Mouse (Mus musculus) heart, embryonic 10.5 days (tissue): ENCODE measurements around the gene Pnpo. TPM values are rescaled to one million over a fixed set of nuclear protein-coding genes. Genes with fewer than 3 reads are reported as not detected.

Experiments used
- DNase-seq: peaks from one replicate; pipeline ENCODE4 v3.0.0-alpha.2; 2017; ENCODE audit warnings: low spot score
- H3K27ac ChIP-seq: fragments of 300-500 bp; sonication (generic); 2 replicates; pipeline ENCODE4 v1.5.1; 2016; ENCODE audit warnings: mild to moderate bottlenecking
- H3K27me3 ChIP-seq: fragments of 300-500 bp; sonication (generic); 2 replicates; pipeline ENCODE4 v1.6.1; 2016; ENCODE audit warnings: mild to moderate bottlenecking; ENCODE audit not compliant: poor library complexity, insufficient read depth, severe bottlenecking
- H3K36me3 ChIP-seq: fragments of 300-500 bp; sonication (generic); 2 replicates; pipeline ENCODE4 v1.6.1; 2016; ENCODE audit warnings: mild to moderate bottlenecking, moderate library complexity
- H3K4me1 ChIP-seq: fragments of 300-500 bp; sonication (generic); 2 replicates; pipeline ENCODE4 v1.6.1; 2016; ENCODE audit warnings: mild to moderate bottlenecking
- H3K4me3 ChIP-seq: fragments of 300-500 bp; sonication (generic); 2 replicates; pipeline ENCODE4 v1.5.1; 2016; ENCODE audit warnings: mild to moderate bottlenecking, moderate library complexity
- H3K9me3 ChIP-seq: fragments of 300-500 bp; sonication (generic); 2 replicates; pipeline ENCODE4 v1.6.1; 2016; ENCODE audit warnings: mild to moderate bottlenecking, moderate library complexity
- WGBS: fragments of 180-500 bp; shearing (Covaris S2); methylation state at CpG from one replicate; pipeline ENCODE4 v1.1.7; 2016; 5-methylcytosine and 5-hydroxymethylcytosine counted together
- polyA plus RNA-seq: library from polyadenylated mRNA; unstranded; fragments of >200 nt; fragmentation: Nextera tagmentation; extraction: Ambion mirVana; gene quantifications from 2 replicates; pipeline ENCODE4 v1.2.1, GENCODE M21; 2016

The Pnpo gene
- polyA plus RNA-seq, 1 experiment from 2014 or later, result 72.6 TPM

DNA sequence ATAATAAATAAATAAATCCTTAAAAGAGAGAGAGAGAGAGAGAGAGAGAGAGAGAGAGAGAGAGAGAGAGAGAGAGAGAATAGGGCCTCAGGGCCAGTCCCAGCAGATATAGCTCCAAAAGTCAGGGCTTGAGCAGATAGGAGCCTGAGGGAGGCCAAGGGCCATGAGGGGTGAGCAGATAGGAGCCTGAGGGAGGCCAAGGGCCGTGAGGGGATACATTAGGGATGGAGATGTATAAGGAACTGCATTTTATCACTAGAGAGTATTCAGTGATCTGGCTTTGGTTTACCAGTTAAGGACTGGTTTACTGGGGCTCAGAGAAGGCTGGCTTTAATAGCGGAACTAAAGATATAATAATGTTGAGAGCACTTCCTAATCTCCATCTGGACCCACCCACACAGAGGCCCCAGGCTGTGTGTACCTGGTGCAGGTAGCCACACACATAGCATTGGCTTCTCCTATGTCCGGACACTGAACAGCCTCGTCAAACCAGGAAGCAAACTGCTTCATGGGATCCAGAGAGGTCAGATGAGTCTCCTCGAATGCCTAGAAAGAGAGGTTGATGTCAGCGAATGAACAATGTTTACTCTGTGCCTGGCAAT, 1.7 kb downstream of the Pnpo start:
- WGBS, result 76% methylated on average over 6 of the region's 6 CpGs
- H3K27me3 ChIP-seq, result no peaks in the 10 kb centered on the region
- H3K4me3 ChIP-seq, result no peak overlapping the region; the same call in 1 of the 2 replicates
- H3K36me3 ChIP-seq, result peaks cover 20% of the 10 kb centered on the region
- peak; percentile 89 for DNase-seq
- peaks cover 26% of the 10 kb centered on the region for H3K4me1 ChIP-seq
- no peaks in the 10 kb centered on the region for H3K9me3 ChIP-seq
- H3K27ac ChIP-seq, result peak overlapping the region; percentile 49; the same call in 1 of the 2 replicates

GRCm38 (mm10) chr11:96940578-96941465, 3.0 kb downstream of the Pnpo start:
- Histone ChIP-seq H3K4me1 (peaks cover 19% of the 10 kb centered on the region), H3K27me3 (no peaks in the 10 kb centered on the region), H3K4me3 (peak overlapping the region; percentile 25), H3K36me3 (peaks cover 20% of the 10 kb centered on the region), H3K9me3 (no peaks in the 10 kb centered on the region), H3K27ac (peak overlapping the region; percentile 57; the same call in 1 of the 2 replicates)
- DNase-seq, result no peak
- WGBS, result 71% methylated on average over 16 of the region's 16 CpGs

DNA sequence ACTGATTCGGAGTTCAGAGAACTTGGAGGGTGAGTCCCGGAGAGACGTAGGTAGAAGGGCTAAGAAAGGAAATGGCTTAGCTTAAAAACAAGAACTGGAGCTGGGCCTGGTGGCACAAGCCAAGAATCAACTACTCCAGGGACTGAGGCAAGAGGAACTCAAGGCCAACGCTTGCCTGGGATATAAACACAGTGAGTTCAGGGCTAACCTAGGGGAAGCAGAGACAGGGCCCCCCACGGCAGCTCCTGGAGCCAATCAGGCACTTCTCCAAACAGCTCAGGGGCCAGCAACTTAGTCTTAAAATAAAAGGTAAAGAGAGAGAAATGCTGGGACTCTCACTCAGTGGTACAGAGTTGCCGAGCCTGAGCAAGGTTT, 5.4 kb downstream of the Pnpo start:
- peaks cover 20% of the 10 kb centered on the region for H3K36me3 ChIP-seq
- no peak overlapping the region for H3K27ac ChIP-seq
- no peaks in the 10 kb centered on the region for H3K27me3 ChIP-seq
- H3K9me3 ChIP-seq, result no peaks in the 10 kb centered on the region
- H3K4me3 ChIP-seq, result no peak overlapping the region
- no peak for DNase-seq
- 89% methylated on average over 6 of the region's 6 CpGs for WGBS
- H3K4me1 ChIP-seq, result peaks cover 24% of the 10 kb centered on the region

DNA sequence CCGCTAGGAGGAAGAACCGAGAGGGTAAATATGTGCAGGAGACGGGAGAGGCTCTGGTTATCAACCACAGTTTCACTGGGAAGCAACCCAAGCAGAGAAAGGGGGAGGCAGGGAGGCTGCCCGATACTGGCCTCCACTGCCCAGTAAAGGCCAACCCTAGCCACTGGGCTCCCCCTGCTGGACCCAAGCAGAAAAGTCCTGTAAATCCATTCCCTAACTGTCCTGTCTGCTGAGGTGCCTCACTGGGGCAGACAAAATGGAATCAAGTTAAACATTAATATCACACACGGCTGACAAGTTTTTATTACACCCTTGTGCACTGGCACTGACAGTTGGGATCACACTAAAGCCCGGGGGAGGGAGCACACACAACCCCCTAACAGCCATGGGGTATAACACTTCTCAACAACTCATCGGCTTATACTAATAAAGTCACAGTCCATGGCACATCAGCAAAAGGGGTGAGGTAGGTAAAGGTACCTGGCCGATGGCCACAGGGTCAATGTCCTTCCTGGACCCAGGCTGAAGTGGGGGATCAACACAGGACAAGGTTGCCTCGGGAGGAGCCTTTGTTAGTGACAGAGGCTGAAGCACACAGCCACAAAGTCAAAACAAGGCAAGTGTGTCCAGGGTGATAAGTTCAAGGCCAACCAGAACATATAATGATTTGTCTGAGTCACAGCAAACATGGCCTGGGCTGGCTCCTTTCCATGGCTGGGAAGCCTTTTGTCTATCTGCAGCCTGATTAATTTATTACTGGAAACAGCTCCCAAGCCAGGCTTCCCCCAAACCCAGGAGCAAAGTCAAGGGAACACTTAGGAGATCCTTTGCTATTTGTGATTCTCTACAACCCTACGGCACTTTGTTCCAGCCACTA, 6.0 kb downstream of the Pnpo start:
- H3K27ac ChIP-seq, result peak overlapping the region; percentile 23; the same call in 1 of the 2 replicates
- peak; percentile 80 for DNase-seq
- H3K36me3 ChIP-seq, result peaks cover 20% of the 10 kb centered on the region

DNA sequence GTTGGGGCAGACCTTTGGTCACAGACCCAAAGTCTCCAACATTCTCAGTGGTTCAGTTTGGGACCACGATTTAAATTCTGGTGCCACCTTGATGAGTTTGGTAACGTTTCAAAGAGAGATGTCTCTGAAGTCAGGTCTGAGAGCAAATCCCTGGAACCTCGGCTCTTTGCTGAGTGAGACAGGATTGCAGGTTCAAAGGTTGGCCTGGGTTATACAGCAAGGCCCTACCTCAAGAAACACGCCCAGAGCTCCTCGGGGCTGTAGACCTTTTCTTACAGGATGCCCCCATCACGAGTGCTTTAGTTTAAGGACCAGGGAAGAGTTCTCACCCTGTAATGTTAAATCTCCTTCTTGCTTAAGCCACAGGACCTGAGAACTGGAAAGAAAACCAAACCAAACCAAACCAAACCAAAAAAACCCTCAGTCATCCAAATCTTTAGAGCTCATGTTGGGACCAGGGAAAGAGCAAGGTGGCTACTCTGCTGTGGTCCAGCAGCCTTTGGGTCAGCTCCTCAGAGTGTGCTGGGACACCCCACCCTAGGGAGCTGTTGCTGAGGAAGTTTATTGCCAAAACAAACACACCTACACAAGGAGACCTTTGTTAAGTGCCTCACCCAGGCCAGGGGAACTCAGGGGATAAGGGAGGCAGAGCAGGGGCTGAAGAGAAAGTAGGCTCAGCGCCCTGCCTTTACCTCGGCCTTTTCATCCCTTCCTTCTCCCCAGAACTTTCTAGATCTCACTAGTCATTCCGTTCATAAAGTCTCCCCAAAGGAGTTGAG, 7.7 kb downstream of the Pnpo start:
- Histone ChIP-seq H3K9me3 (no peaks in the 10 kb centered on the region), H3K27me3 (no peaks in the 10 kb centered on the region), H3K36me3 (peaks cover 17% of the 10 kb centered on the region), H3K4me3 (no peak overlapping the region), H3K4me1 (peaks cover 33% of the 10 kb centered on the region), H3K27ac (no peak overlapping the region)
- WGBS, result 85% methylated on average over 9 of the region's 9 CpGs
- DNase-seq, result no peak

More for the DNA sequence above, 6.0 kb downstream of the Pnpo start:
- WGBS, result 48% methylated on average over 10 of the region's 10 CpGs
- H3K27me3 ChIP-seq, result no peaks in the 10 kb centered on the region
- peaks cover 27% of the 10 kb centered on the region for H3K4me1 ChIP-seq
- H3K9me3 ChIP-seq, result no peaks in the 10 kb centered on the region
- 0 out of 2 replicates have a peak overlapping the region, but pooled peaks have one; percentile 2 for H3K4me3 ChIP-seq

- no peaks in the 10 kb centered on the region for H3K9me3 ChIP-seq
- H3K4me3 ChIP-seq, result peak overlapping the region; percentile 40
- H3K27ac ChIP-seq, result peak overlapping the region; percentile 88
- H3K4me1 ChIP-seq, result peaks cover 33% of the 10 kb centered on the region
- peaks cover 10% of the 10 kb centered on the region for H3K27me3 ChIP-seq
- WGBS, result 20% methylated on average over 12 of the region's 12 CpGs
- H3K36me3 ChIP-seq, result peaks cover 8% of the 10 kb centered on the region
- DNase-seq, result peak; percentile 96
These were observed 8.8 kb downstream of the Pnpo start for GRCm38 (mm10) chr11:96934921-96935356.

DNA sequence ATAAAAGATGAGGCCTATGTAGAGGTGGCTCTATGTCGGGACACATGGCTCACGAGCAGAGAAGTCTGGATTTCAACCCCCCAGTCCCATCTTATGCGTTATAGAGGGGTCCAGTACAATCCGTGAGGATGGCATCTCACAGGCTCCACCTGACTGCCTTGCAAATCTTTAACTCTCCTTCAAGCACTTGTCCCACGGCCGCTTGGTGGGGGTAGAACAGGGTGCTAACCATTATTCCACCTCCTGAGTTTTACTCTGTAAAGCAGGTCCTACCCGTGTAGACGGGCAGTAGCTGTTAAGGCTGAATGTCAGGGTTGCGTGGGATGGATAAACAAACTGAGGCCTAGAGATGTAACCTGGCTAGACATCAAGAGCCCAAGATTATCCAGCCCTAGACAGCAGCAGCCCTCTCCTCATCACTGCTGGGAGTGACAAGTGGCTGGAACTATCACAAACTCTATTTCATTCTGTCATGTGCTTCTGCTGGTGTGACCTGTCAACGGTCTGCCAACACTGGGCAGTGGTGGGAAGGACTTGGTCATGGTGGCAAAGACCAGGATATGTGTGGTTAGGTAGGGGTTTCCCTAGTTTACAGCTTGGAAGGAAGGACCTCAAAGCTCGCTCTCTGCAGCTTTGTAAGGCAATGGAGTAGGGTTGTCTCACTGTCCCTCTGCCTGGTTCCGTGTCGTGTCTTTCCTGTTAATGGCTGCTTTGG, 10.1 kb downstream of the Pnpo start:
- H3K4me3 ChIP-seq, result no peak overlapping the region
- H3K27ac ChIP-seq, result peak overlapping the region; percentile 88; the same call in 1 of the 2 replicates
- H3K27me3 ChIP-seq, result peaks cover 22% of the 10 kb centered on the region
- no peak for DNase-seq
- H3K4me1 ChIP-seq, result peaks cover 46% of the 10 kb centered on the region
- 89% methylated on average over 13 of the region's 13 CpGs for whole genome bisulfite sequencing
- no peaks in the 10 kb centered on the region for H3K36me3 ChIP-seq
- no peaks in the 10 kb centered on the region for H3K9me3 ChIP-seq

- Histone ChIP-seq H3K4me1 (peaks cover 43% of the 10 kb centered on the region), H3K27ac (0 out of 2 replicates have a peak overlapping the region, but pooled peaks have one; percentile 29), H3K4me3 (no peak overlapping the region), H3K36me3 (no peaks in the 10 kb centered on the region), H3K27me3 (peaks cover 38% of the 10 kb centered on the region), H3K9me3 (no peaks in the 10 kb centered on the region)
- no peak for DNase-seq
- WGBS, result 49% methylated on average over 8 of the region's 8 CpGs
These were observed 12.3 kb downstream of the Pnpo start for GRCm38 (mm10) chr11:96931327-96932062.

DNA sequence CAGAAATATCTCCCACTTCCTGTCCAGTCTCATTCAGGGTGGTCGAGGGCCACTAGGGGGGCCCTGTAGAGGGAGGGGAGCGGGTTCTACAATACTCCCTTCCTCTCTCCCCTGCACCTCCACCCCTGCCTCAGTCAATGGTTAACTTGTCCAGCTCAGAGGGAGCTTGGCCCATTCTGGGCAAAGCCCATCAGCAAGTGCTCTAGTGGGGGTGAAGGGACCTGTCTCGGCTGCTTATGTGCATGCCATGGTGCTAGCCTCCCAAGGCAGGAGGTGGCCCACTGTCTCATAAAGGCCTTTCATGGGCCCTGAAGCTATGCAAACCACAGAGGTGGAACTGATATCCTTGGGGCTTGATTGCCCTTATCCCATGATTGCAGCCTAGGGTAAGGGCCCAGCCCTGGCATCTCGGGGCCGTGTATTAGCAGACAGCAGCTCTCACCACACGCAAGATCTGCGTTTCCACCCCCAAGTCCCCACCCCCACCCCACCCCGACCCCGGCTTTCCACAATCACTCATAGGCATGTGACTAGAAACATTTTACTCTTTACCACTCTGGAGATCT, 13.9 kb downstream of the Pnpo start:
- peaks cover 38% of the 10 kb centered on the region for H3K27me3 ChIP-seq
- no peak for DNase-seq
- H3K9me3 ChIP-seq, result no peaks in the 10 kb centered on the region
- no peaks in the 10 kb centered on the region for H3K36me3 ChIP-seq
- 50% methylated on average over 9 of the region's 9 CpGs for WGBS
- H3K27ac ChIP-seq, result no peak overlapping the region
- peaks cover 40% of the 10 kb centered on the region for H3K4me1 ChIP-seq
- H3K4me3 ChIP-seq, result no peak overlapping the region

DNA sequence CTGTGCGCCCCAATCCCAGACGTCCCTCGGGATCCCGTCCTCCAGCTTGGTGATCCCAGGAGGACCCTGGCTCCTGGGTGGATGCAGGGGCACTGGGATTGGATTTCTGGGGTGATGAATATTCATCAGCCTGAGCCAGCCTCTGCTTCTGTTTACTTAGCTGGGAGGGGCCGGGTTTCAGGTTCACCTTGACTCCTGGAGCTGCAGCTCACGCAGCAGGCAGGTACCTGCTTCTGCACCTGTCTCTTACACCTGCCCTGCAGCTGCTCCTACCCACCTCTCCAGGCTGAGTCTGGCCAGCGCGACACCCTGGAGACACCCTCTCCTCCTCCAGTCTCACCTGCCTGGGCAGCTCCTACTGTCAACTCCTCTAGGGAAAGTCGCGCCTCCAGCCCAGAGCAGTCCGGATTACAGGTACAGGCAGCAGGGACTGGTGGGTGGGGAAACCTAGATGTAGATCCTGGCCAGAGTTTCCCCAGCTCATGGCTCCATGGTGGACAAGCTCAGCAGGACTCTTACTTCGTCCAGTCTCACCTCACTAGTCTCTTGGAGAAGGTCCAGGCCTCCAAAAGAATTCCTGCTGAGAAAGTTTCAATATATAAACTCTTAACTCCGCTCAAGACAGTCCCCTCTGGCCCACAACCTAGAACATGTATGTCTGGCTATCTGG, 14.6 kb downstream of the Pnpo start:
- Histone ChIP-seq H3K27me3 (peaks cover 38% of the 10 kb centered on the region), H3K9me3 (no peaks in the 10 kb centered on the region), H3K36me3 (no peaks in the 10 kb centered on the region), H3K4me3 (no peak overlapping the region), H3K4me1 (peaks cover 34% of the 10 kb centered on the region), H3K27ac (peak overlapping the region; percentile 42; the same call in 1 of the 2 replicates)
- DNase-seq, result no peak
- 14% methylated on average over 13 of the region's 13 CpGs for WGBS
